Mouse (Mus musculus) gastrocnemius, postnatal 25 days (tissue): ENCODE data around the gene Slc9a3r2. TPM values are rescaled to one million over a fixed set of nuclear protein-coding genes. Genes with fewer than 3 reads are reported as not detected.
"Not testable (repeated sequence)": the region's sequence is repeated elsewhere in the genome, so short reads cannot be mapped to it uniquely, and the experiment has no call there.

Experiments used
- DNase-seq: peaks from one replicate; pipeline ENCODE4 v3.0.0; 2022
- long read RNA-seq, 2 experiments: library from polyadenylated mRNA; stranded (forward); transcript quantifications; one replicate each; pipeline ENCODE4 v2.0.0; 2021
- total RNA-seq, 2 experiments: library from RNA; stranded (reverse); gene quantifications; 1 replicate in 1 of 2; 2 replicates in 1 of 2; pipeline ENCODE4 v1.2.3; 2021

Gene Slc9a3r2
- 10 to 100 TPM; 36.6 to 41.8 TPM for total RNA-seq
- long read RNA-seq, experiment 1, transcript Slc9a3r2-202 (6 exons, 1,717 nt), result minor isoform, 16 of 116 reads
- long read RNA-seq, experiment 1, transcript Slc9a3r2-203 (6 exons, 1,840 nt), result minor isoform, 6 of 116 reads
- long read RNA-seq, experiment 1, transcript Slc9a3r2-201 (7 exons, 2,136 nt), result major isoform, 42 of 116 reads
- long read RNA-seq, experiment 1, partial matches to known transcripts, result 4 of 116 reads
- long read RNA-seq, experiment 1, other reads (novel, unspliced or antisense), result 45 of 116 reads
- long read RNA-seq, experiment 2, transcript Slc9a3r2-202 (6 exons, 1,717 nt), result minor isoform, 12 of 88 reads
- long read RNA-seq, experiment 2, transcript Slc9a3r2-201 (7 exons, 2,136 nt), result major isoform, 37 of 88 reads
- long read RNA-seq, experiment 2, partial matches to known transcripts, result 5 of 88 reads
- long read RNA-seq, experiment 2, other reads (novel, unspliced or antisense), result 28 of 88 reads

GRCm38 (mm10) chr17:24650070-24650616, at the start of gene Slc9a3r2:
Gene Slc9a3r2, minus strand, starts transcription at chr17:24650327.
- DNase-seq, result peak; percentile 71

GRCm38 (mm10) chr17:24699473-24699872, 49.3 kb upstream of the Slc9a3r2 start:
- no peak for DNase-seq

GRCm38 (mm10) chr17:24698715-24699114, 48.6 kb upstream of the Slc9a3r2 start:
- DNase-seq, result no peak

GRCm38 (mm10) chr17:24697985-24698384, 47.9 kb upstream of the Slc9a3r2 start:
- no peak for DNase-seq

- peak; percentile 92 for DNase-seq
Measured at GRCm38 (mm10) chr17:24696011-24696697, 46.0 kb upstream of the Slc9a3r2 start, which contains the start of the genes Gfer and Noxo1. Gene Gfer, minus strand, starts transcription at chr17:24696156. Gene Noxo1, plus strand, starts transcription at chr17:24696234.

- no peak for DNase-seq
Measured at GRCm38 (mm10) chr17:24695326-24696010, 45.3 kb upstream of the Slc9a3r2 start.

- DNase-seq, result no peak
Measured at GRCm38 (mm10) chr17:24692385-24692784, 42.3 kb upstream of the Slc9a3r2 start.

GRCm38 (mm10) chr17:24689251-24690081, 39.3 kb upstream of the Slc9a3r2 start, which contains the start of gene Syngr3:
Gene Syngr3, minus strand, starts transcription at chr17:24689955.
- DNase-seq, result no peak

- no peak for DNase-seq
Measured at GRCm38 (mm10) chr17:24687599-24687998, 37.5 kb upstream of the Slc9a3r2 start.

GRCm38 (mm10) chr17:24687146-24687595, 37.0 kb upstream of the Slc9a3r2 start:
- DNase-seq, result peak; percentile 35

- DNase-seq, result no peak
Measured at GRCm38 (mm10) chr17:24686514-24686913, 36.4 kb upstream of the Slc9a3r2 start.

- no peak for DNase-seq
Measured at GRCm38 (mm10) chr17:24677500-24678080, 27.5 kb upstream of the Slc9a3r2 start.

- DNase-seq, result no peak
Measured at GRCm38 (mm10) chr17:24676877-24677276, 26.8 kb upstream of the Slc9a3r2 start.

GRCm38 (mm10) chr17:24676187-24676586, 26.1 kb upstream of the Slc9a3r2 start:
- no peak for DNase-seq

- DNase-seq, result no peak
Measured at GRCm38 (mm10) chr17:24674277-24674676, 24.1 kb upstream of the Slc9a3r2 start.

- peak; percentile 41 for DNase-seq
Measured at GRCm38 (mm10) chr17:24672141-24672540, 22.0 kb upstream of the Slc9a3r2 start.

GRCm38 (mm10) chr17:24671346-24671745, 21.2 kb upstream of the Slc9a3r2 start:
- no peak for DNase-seq

- DNase-seq, result no peak
Measured at GRCm38 (mm10) chr17:24670246-24670844, 20.2 kb upstream of the Slc9a3r2 start.

GRCm38 (mm10) chr17:24669545-24670245, 19.6 kb upstream of the Slc9a3r2 start, which contains the start of gene Zfp598:
Gene Zfp598, plus strand, starts transcription at chr17:24669687.
- DNase-seq, result peak; percentile 91

GRCm38 (mm10) chr17:24669214-24669544, 19.1 kb upstream of the Slc9a3r2 start:
- not testable (repeated sequence) for DNase-seq
